Mouse (Mus musculus): ENCODE measurements around the gene Pus1. TPM values are rescaled to one million over a fixed set of nuclear protein-coding genes. Genes with fewer than 3 reads are reported as not detected.
A peak's percentile ranks its signal among the peaks of the same experiment; 100 is the strongest.
"Not testable (repeated sequence)": the region's sequence is repeated elsewhere in the genome, so short reads cannot be mapped to it uniquely, and the experiment has no call there.

The Pus1 gene
- total and polyA plus RNA-seq, 3 experiments, result 107 to 248 (median 117) TPM

DNA sequence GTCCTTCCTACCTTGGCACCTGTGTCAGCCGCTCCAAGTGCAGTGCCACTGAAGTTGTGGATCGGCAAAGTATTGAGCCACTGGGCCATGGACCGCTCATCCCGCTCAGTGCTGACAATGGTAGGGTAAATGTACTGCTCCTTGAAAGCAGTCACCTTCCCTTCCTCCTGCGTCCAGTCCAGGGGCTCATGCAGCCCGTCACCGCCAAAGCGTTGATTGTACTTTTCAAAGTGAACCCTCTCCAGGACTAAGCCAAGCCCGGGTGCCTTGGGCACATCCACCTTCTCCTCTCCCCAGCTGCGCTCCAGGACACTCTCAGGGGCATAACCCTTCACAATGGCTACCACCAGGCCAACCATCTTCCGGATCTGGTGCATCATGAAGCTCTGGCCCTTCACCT lies 5.9 kb downstream of the Pus1 start:
- Histone ChIP-seq H3K4me3 (ENCODE audit: control insufficient read depth in 1 of 2, insufficient read depth in 1 of 2, low read depth in 2 of 2, low read length in 2 of 2) (no peak overlapping the region), H3K9me3 (replicated peaks; ENCODE audit: insufficient read depth, low read length) (no peaks in the 10 kb centered on the region), H3K79me2 (ENCODE audit: control insufficient read depth, insufficient read depth, low read length, poor library complexity) (peaks cover 53% of the 10 kb centered on the region), H3K36me3 (ENCODE audit: control insufficient read depth in 1 of 2, insufficient read depth in 2 of 2, low read length in 2 of 2) (peaks cover 6 to 12% of the 10 kb centered on the region in 2 experiments), H3K27me3 (ENCODE audit: control insufficient read depth in 1 of 2, insufficient read depth in 2 of 2, low read length in 2 of 2) (no peaks in the 10 kb centered on the region), H3K4me1 (ENCODE audit: control insufficient read depth in 1 of 2, insufficient read depth in 2 of 2, low read length in 2 of 2) (peaks cover 2 to 4% of the 10 kb centered on the region in 2 experiments; a peak in 2 of 4 replicates), H3K9ac (ENCODE audit: control insufficient read depth, low read depth, low read length, poor library complexity, severe bottlenecking) (no peak overlapping the region), H3K27ac (ENCODE audit: control insufficient read depth, low read depth, low read length) (no peak overlapping the region)
- TF ChIP-seq KAT2A (conservative IDR thresholded peaks at IDR 0.05; ENCODE audit: low read depth, low read length) (no peak), POLR2A (IDR thresholded peaks at IDR 0.05; ENCODE audit: control insufficient read depth in 1 of 2, insufficient read depth in 1 of 2, low read depth in 1 of 2, low read length in 2 of 2, poor library complexity in 1 of 2) (no peak), E2F4 (IDR thresholded peaks at IDR 0.05; ENCODE audit: borderline replicate concordance, low read depth, low read length) (no peak), JUND (IDR thresholded peaks at IDR 0.05; ENCODE audit: low read depth, low read length) (no peak), UBTF (IDR thresholded peaks at IDR 0.05; ENCODE audit: borderline replicate concordance, insufficient read depth, low read depth, low read length) (no peak), POLR2AphosphoS5 (IDR thresholded peaks at IDR 0.05; ENCODE audit: borderline replicate concordance, low read depth, low read length) (no peak), MXI1 (IDR thresholded peaks at IDR 0.05; ENCODE audit: low read depth, low read length) (no peak), SMC3 (IDR thresholded peaks at IDR 0.05; ENCODE audit: low read depth, low read length) (no peak), ETS1 (IDR thresholded peaks at IDR 0.05; ENCODE audit: low read depth, low read length) (no peak), TCF12 (IDR thresholded peaks at IDR 0.05; ENCODE audit: low read depth, low read length) (no peak), TBP (IDR thresholded peaks at IDR 0.05; ENCODE audit: low read depth, low read length) (no peak), MAZ (IDR thresholded peaks at IDR 0.05; ENCODE audit: low read depth, low read length) (no peak)
- DNase-seq (ENCODE audit: low read depth, low spot score), result no peak

DNA sequence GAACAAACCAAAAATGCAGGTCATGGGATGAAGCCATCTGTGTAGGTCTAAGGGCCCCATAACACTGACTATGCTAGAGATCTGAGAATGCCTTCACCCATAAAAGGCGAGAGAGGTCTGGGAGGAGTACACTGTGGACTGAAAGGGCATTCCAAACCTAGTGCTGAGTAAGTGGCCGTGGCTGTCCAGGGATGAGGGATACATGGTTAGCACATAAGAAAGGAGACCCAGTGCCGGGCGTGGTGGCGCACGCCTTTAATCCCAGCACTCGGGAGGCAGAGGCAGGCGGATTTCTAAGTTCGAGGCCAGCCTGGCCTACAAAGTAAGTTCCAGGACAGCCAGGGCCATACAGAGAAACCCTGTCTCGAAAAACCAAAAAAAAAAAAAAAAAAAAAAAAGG lies 7.5 kb downstream of the Pus1 start:
- H3K4me3 ChIP-seq (ENCODE audit: control insufficient read depth in 1 of 2, insufficient read depth in 1 of 2, low read depth in 2 of 2, low read length in 2 of 2); H3K27me3 ChIP-seq (ENCODE audit: control insufficient read depth in 1 of 2, insufficient read depth in 2 of 2, low read length in 2 of 2); H3K4me1 ChIP-seq (ENCODE audit: control insufficient read depth in 1 of 2, insufficient read depth in 2 of 2, low read length in 2 of 2): not testable (repeated sequence)

DNA sequence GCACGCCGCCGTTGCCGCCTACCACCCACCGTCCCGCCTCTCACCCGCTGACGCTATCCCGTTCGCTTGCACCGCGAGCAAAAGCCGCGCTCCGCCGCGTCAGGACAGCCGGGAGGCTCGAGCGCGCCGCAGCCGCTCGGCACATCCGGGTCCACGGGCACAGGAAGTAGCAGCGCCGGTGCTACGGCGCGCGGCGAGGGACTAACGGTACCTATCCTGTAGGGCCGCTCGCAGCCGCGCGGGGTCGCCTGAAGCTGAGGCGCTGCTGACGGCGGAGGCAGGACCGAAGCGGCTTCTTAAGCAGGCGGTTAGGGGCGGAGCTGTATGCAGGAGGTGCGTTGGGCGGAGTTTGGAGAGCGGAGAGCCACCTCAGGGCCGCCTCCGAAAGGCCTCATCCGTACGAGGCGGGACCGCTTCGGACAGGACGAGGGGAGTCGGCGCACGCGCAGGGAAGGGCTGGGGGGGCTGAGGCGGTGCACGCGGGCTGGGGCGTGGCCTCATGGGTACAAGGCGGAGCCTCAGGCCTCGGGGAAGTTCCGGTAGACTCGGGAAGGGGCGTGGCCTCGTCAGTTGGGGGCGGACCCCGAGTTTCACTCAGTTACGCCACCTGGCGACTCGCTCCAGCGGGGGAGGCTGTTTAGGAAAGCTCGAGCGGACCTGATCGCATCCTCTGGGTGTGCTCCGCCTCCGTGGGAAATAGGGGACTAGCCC lies 9.9 kb downstream of the Pus1 start, which contains the start of gene Ep400:
Gene Ep400, minus strand, starts transcription at position 270 of the 711 bp plus-strand sequence.
- Histone ChIP-seq H3K9ac (ENCODE audit: control insufficient read depth, low read depth, low read length, poor library complexity, severe bottlenecking) (peak within 1 kb of the TSS; percentile 96), H3K9me3 (replicated peaks; ENCODE audit: insufficient read depth, low read length) (no peaks in the 10 kb centered on the region), H3K27me3 (ENCODE audit: control insufficient read depth in 1 of 2, insufficient read depth in 2 of 2, low read length in 2 of 2) (no peaks in the 10 kb centered on the region), H3K27ac (ENCODE audit: control insufficient read depth, low read depth, low read length) (peak within 1 kb of the TSS; percentile 94), H3K4me1 (ENCODE audit: control insufficient read depth in 1 of 2, insufficient read depth in 2 of 2, low read length in 2 of 2) (peaks cover 7 to 16% of the 10 kb centered on the region in 2 experiments), H3K36me3 (ENCODE audit: control insufficient read depth in 1 of 2, insufficient read depth in 2 of 2, low read length in 2 of 2) (peaks cover 9 to 34% of the 10 kb centered on the region in 2 experiments), H3K79me2 (ENCODE audit: control insufficient read depth, insufficient read depth, low read length, poor library complexity) (peaks cover 61% of the 10 kb centered on the region), H3K4me3 (ENCODE audit: control insufficient read depth in 1 of 2, insufficient read depth in 1 of 2, low read depth in 2 of 2, low read length in 2 of 2) (peak within 1 kb of the TSS; percentile 94 to 99)
- DNase-seq (ENCODE audit: low read depth, low spot score), result peak; percentile 100
- peak; percentile 49; the same call in 1 of the 2 replicates for TF ChIP-seq MYC (IDR thresholded peaks at IDR 0.05; ENCODE audit: low read depth, low read length)
- TF ChIP-seq SIN3A (IDR thresholded peaks at IDR 0.05; ENCODE audit: low read length), result peak; percentile 95
- no peak; the same call in none of the 2 replicates for TF ChIP-seq USF1 (IDR thresholded peaks at IDR 0.05; ENCODE audit: low read depth, low read length)
- TF ChIP-seq POLR2A (IDR thresholded peaks at IDR 0.05; ENCODE audit: control insufficient read depth in 1 of 2, insufficient read depth in 1 of 2, low read depth in 1 of 2, low read length in 2 of 2, poor library complexity in 1 of 2), result peak; percentile 86 to 95; a peak in 3 of 4 replicates
- peak; percentile 39 for TF ChIP-seq RCOR1 (IDR thresholded peaks at IDR 0.05; ENCODE audit: low read depth, low read length)
- TF ChIP-seq ELF1 (IDR thresholded peaks at IDR 0.05; ENCODE audit: low read depth, low read length), result peak; percentile 98
- peak; percentile 89 for TF ChIP-seq NRF1 (IDR thresholded peaks at IDR 0.05; ENCODE audit: insufficient read depth, low read depth, low read length, poor library complexity, severe bottlenecking)
- TF ChIP-seq POLR2AphosphoS5 (IDR thresholded peaks at IDR 0.05; ENCODE audit: borderline replicate concordance, low read depth, low read length), result no peak
- peak; percentile 93 for TF ChIP-seq HCFC1 (IDR thresholded peaks at IDR 0.05; ENCODE audit: low read depth, low read length)
- TF ChIP-seq MAX (IDR thresholded peaks at IDR 0.05; ENCODE audit: low read length), result peak; percentile 63
- TF ChIP-seq USF2 (IDR thresholded peaks at IDR 0.05; ENCODE audit: borderline replicate concordance in 1 of 2, insufficient read depth in 1 of 2, low read depth in 1 of 2, low read length in 2 of 2), result no peak
- peak; percentile 74 for TF ChIP-seq SMC3 (IDR thresholded peaks at IDR 0.05; ENCODE audit: low read depth, low read length)
- TF ChIP-seq KAT2A (conservative IDR thresholded peaks at IDR 0.05; ENCODE audit: low read depth, low read length), result no peak; the same call in 1 of the 2 replicates
- TF ChIP-seq JUND (IDR thresholded peaks at IDR 0.05; ENCODE audit: low read depth, low read length), result no peak
- TF ChIP-seq ETS1 (IDR thresholded peaks at IDR 0.05; ENCODE audit: low read depth, low read length), result peak; percentile 32; the same call in 1 of the 2 replicates
- TF ChIP-seq MEF2A (IDR thresholded peaks at IDR 0.05; ENCODE audit: extremely low read depth, insufficient replicate concordance, low read depth, low read length, poor library complexity, severe bottlenecking), result peak; percentile 47; the same call in 1 of the 2 replicates

More for the DNA sequence above, 7.5 kb downstream of the Pus1 start:
- H3K79me2 ChIP-seq (ENCODE audit: control insufficient read depth, insufficient read depth, low read length, poor library complexity), result peaks cover 53% of the 10 kb centered on the region
- H3K9ac ChIP-seq (ENCODE audit: control insufficient read depth, low read depth, low read length, poor library complexity, severe bottlenecking); H3K9me3 ChIP-seq (replicated peaks; ENCODE audit: insufficient read depth, low read length); DNase-seq (ENCODE audit: low read depth, low spot score); H3K27ac ChIP-seq (ENCODE audit: control insufficient read depth, low read depth, low read length): not testable (repeated sequence)
- H3K36me3 ChIP-seq (ENCODE audit: control insufficient read depth in 1 of 2, insufficient read depth in 2 of 2, low read length in 2 of 2), result peaks cover 6 to 22% of the 10 kb centered on the region in 2 experiments

Data from MEL (cell line).